Mouse (Mus musculus) testis, adult 2 months (tissue): ENCODE measurements around the gene Olfr1173. TPM values are rescaled to one million over a fixed set of nuclear protein-coding genes. Genes with fewer than 3 reads are reported as not detected.

Source experiments
- H3K27ac ChIP-seq: fragments of 200-500 bp; 2 replicates; pipeline ENCODE4 v1.5.1; 2012; ENCODE audit warnings: low read depth, low read length; ENCODE audit not compliant: control insufficient read depth, insufficient read depth
- H3K27me3 ChIP-seq: fragments of 200-500 bp; 2 replicates; pipeline ENCODE4 v1.6.1; 2012; ENCODE audit warnings: mild to moderate bottlenecking, low read length, moderate library complexity; ENCODE audit not compliant: control insufficient read depth, insufficient read depth
- H3K36me3 ChIP-seq: fragments of 200-500 bp; 2 replicates; pipeline ENCODE4 v1.6.1; 2012; ENCODE audit warnings: mild to moderate bottlenecking, low read length; ENCODE audit not compliant: control insufficient read depth, insufficient read depth
- H3K4me1 ChIP-seq: fragments of 200-500 bp; 2 replicates; pipeline ENCODE4 v1.6.1; 2012; ENCODE audit warnings: low read length; ENCODE audit not compliant: control insufficient read depth, insufficient read depth
- H3K4me3 ChIP-seq: fragments of 200-500 bp; 2 replicates; pipeline ENCODE4 v1.5.1; 2012; ENCODE audit warnings: low read depth, mild to moderate bottlenecking, low read length, moderate library complexity, mixed read lengths; ENCODE audit not compliant: control insufficient read depth
- CTCF ChIP-seq: fragments of 200-500 bp; IDR thresholded peaks from 2 replicates; pipeline ENCODE4 v1.5.1; 2012; ENCODE audit warnings: low read depth, mild to moderate bottlenecking, inconsistent platforms, low read length, moderate library complexity; ENCODE audit not compliant: control insufficient read depth, insufficient read depth, insufficient replicate concordance
- POLR2A ChIP-seq: fragments of 200-500 bp; IDR thresholded peaks from 2 replicates; pipeline ENCODE4 v1.6.1; 2012; ENCODE audit warnings: low read depth, mild to moderate bottlenecking, inconsistent platforms, low read length, moderate library complexity; ENCODE audit not compliant: control insufficient read depth
- polyA plus RNA-seq: library from polyadenylated mRNA; depleted of rRNA; stranded (reverse); fragments of >200 nt; gene quantifications from 2 replicates; pipeline ENCODE4 v1.2.3, GENCODE M21; 2012; rRNA removed

Gene Olfr1173
- not detected in 2 replicates for polyA plus RNA-seq

- Histone ChIP-seq H3K36me3 (no peaks in the 10 kb centered on the region), H3K4me3 (no peak within 1 kb of the TSS), H3K27ac (no peak within 1 kb of the TSS), H3K27me3 (no peaks in the 10 kb centered on the region), H3K4me1 (no peaks in the 10 kb centered on the region)
- TF ChIP-seq POLR2A (no peak), CTCF (no peak)
These were observed at the start of gene Olfr1173 for GRCm38 (mm10) chr2:88279775-88280174. Olfr1173 (minus strand) TSS chr2:88279875.

GRCm38 (mm10) chr2:88327115-88327514 lies 47.4 kb upstream of the Olfr1173 start, which contains the start of gene Olfr1175-ps:
Olfr1175-ps (minus strand) TSS chr2:88327215.
- Histone ChIP-seq H3K27ac (no peak within 1 kb of the TSS), H3K27me3 (no peaks in the 10 kb centered on the region), H3K36me3 (no peaks in the 10 kb centered on the region), H3K4me3 (no peak within 1 kb of the TSS), H3K4me1 (no peaks in the 10 kb centered on the region)
- TF ChIP-seq POLR2A (no peak), CTCF (no peak)

DNA sequence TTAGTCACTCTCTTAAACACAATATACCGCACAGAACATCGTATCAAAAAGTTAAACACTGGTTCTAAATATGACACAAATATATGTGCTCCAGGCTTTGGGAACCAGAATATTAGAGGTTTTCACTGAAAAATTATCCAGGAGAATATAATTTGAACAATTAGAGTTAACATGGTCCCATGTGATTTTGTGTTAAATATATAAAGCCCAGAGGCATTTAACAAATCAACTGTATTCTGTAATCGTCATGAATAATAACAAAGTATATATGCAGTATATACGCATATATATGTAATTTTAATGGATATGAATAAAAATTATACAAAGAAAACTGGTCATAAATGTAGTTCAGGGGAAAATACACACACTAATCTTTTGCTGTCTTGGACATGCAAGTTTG lies 35.4 kb upstream of the Olfr1173 start, which contains the start of gene Olfr1174-ps:
TSS of gene Olfr1174-ps (minus strand) at position 101 of the 400 bp plus-strand sequence.
- no peak within 1 kb of the TSS for H3K27ac ChIP-seq
- TF ChIP-seq POLR2A (no peak), CTCF (no peak)
- no peak within 1 kb of the TSS for H3K4me3 ChIP-seq
- no peaks in the 10 kb centered on the region for H3K27me3 ChIP-seq
- no peaks in the 10 kb centered on the region for H3K36me3 ChIP-seq
- no peaks in the 10 kb centered on the region for H3K4me1 ChIP-seq

- no peak within 1 kb of the TSS for H3K4me3 ChIP-seq
- H3K27ac ChIP-seq: no peak within 1 kb of the TSS
- H3K36me3 ChIP-seq: no peaks in the 10 kb centered on the region
- TF ChIP-seq CTCF: no peak
- TF ChIP-seq POLR2A: no peak
- H3K4me1 ChIP-seq: no peaks in the 10 kb centered on the region
- no peaks in the 10 kb centered on the region for H3K27me3 ChIP-seq
These were observed 51.4 kb downstream of the Olfr1173 start, which contains the start of gene Olfr1170 for GRCm38 (mm10) chr2:88228234-88228633. Olfr1170 (minus strand) TSS chr2:88228334.

Other genes with a start within 250 kb of the Olfr1173 start
- not detected in 2 replicates for gene Olfr73, start 242.2 kb downstream of the Olfr1173 start, polyA plus RNA-seq
- gene Olfr1162, start 228.7 kb downstream of the Olfr1173 start, polyA plus RNA-seq: not detected in 2 replicates
- gene Olfr1163, start 208.0 kb downstream of the Olfr1173 start, polyA plus RNA-seq: not detected in 2 replicates
- not detected in 2 replicates for gene Olfr1164, start 185.9 kb downstream of the Olfr1173 start, polyA plus RNA-seq
- gene Olfr1166, start 151.6 kb downstream of the Olfr1173 start, polyA plus RNA-seq: not detected in 2 replicates
- not detected in 2 replicates for gene Olfr1167, start 124.7 kb downstream of the Olfr1173 start, polyA plus RNA-seq
- not detected in 2 replicates for gene Olfr1168, start 98.0 kb downstream of the Olfr1173 start, polyA plus RNA-seq
- not detected in 2 replicates for gene Olfr1170, start 51.5 kb downstream of the Olfr1173 start, polyA plus RNA-seq
- gene Olfr1174-ps, start 35.3 kb upstream of the Olfr1173 start, polyA plus RNA-seq: not detected in 2 replicates
- not detected in 2 replicates for gene Olfr1175-ps, start 47.3 kb upstream of the Olfr1173 start, polyA plus RNA-seq
- not detected in 2 replicates for gene Olfr1176, start 56.8 kb upstream of the Olfr1173 start, polyA plus RNA-seq
- not detected in 2 replicates for gene Olfr1177-ps, start 66.6 kb upstream of the Olfr1173 start, polyA plus RNA-seq
- gene Olfr1178, start 107.2 kb upstream of the Olfr1173 start, polyA plus RNA-seq: not detected in 2 replicates
- gene Olfr1179, start 126.6 kb upstream of the Olfr1173 start, polyA plus RNA-seq: not detected in 2 replicates
- gene Olfr1180, start 139.3 kb upstream of the Olfr1173 start, polyA plus RNA-seq: not detected in 2 replicates
- gene Olfr1181, start 146.3 kb upstream of the Olfr1173 start, polyA plus RNA-seq: not detected in 2 replicates
- gene Gm13757, start 169.3 kb upstream of the Olfr1173 start, polyA plus RNA-seq: not detected in 2 replicates
- 0.04 TPM in 1 of 2 replicates, not detected in the other for gene Olfr1183, start 175.0 kb upstream of the Olfr1173 start, polyA plus RNA-seq
- not detected in 2 replicates for gene Olfr1184, start 203.7 kb upstream of the Olfr1173 start, polyA plus RNA-seq
- gene Olfr1185-ps1, start 213.4 kb upstream of the Olfr1173 start, polyA plus RNA-seq: not detected in 2 replicates
- not detected in 2 replicates for gene Olfr1186, start 238.7 kb upstream of the Olfr1173 start, polyA plus RNA-seq